Mouse (Mus musculus): ENCODE results near the gene Ankrd65. TPM values are rescaled to one million over a fixed set of nuclear protein-coding genes. Genes with fewer than 3 reads are reported as not detected.

The Ankrd65 gene
- polyA plus RNA-seq, 1 experiment from 2014 or later, result not detected

GRCm38 (mm10) chr4:155831205-155831766, 41.0 kb downstream of the Ankrd65 start, which contains the start of gene Aurkaip1:
Gene Aurkaip1, plus strand, starts transcription at chr4:155831272.
- peak; percentile 92 for ATAC-seq (ENCODE audit: low FRiP score, low read depth)
- peak within 1 kb of the TSS; percentile 86 for H3K27ac ChIP-seq
- under 1% methylated on average over 49 of the region's 49 CpGs for WGBS
- H3K9ac ChIP-seq, result peak within 1 kb of the TSS; percentile 91
- H3K4me2 ChIP-seq (replicated peaks), result peak within 1 kb of the TSS; percentile 97
- H3K4me3 ChIP-seq, result peak within 1 kb of the TSS; percentile 92
- no peaks in the 10 kb centered on the region for H3K9me3 ChIP-seq
- H3K4me1 ChIP-seq, result peaks cover 27% of the 10 kb centered on the region
- H3K36me3 ChIP-seq, result peaks cover 27% of the 10 kb centered on the region
- no peaks in the 10 kb centered on the region for H3K27me3 ChIP-seq

DNA sequence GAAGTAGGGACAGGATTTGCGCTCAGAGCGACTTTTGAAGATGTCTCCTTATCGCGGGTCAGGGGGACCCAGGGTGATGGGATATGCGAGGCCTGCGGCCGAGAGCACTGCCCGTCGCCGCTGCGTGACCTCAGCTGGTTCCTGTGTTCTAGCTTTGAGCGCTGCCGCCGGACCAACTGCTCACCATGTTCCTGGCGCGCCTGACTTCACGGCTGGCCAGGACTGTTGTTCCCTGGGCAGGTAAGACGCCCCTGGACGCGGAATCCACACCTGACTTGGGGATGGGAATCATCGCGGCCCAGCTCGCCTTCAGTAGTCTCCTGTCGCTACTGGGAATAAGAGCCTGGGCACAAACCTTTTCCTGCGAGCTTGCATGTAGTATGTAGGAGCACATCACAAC, 41.6 kb downstream of the Ankrd65 start:
- under 1% methylated on average over 25 of the region's 25 CpGs for WGBS
- peaks cover 27% of the 10 kb centered on the region for H3K4me1 ChIP-seq
- H3K27me3 ChIP-seq, result no peaks in the 10 kb centered on the region
- H3K36me3 ChIP-seq, result peaks cover 21% of the 10 kb centered on the region
- H3K27ac ChIP-seq, result peak overlapping the region; percentile 86
- H3K9me3 ChIP-seq, result no peaks in the 10 kb centered on the region
- peak overlapping the region; percentile 97 for H3K4me2 ChIP-seq (replicated peaks)
- ATAC-seq (ENCODE audit: low FRiP score, low read depth), result peak; percentile 18; the same call in 1 of the 2 replicates
- peak overlapping the region; percentile 91 for H3K9ac ChIP-seq
- H3K4me3 ChIP-seq, result peak overlapping the region; percentile 92

DNA sequence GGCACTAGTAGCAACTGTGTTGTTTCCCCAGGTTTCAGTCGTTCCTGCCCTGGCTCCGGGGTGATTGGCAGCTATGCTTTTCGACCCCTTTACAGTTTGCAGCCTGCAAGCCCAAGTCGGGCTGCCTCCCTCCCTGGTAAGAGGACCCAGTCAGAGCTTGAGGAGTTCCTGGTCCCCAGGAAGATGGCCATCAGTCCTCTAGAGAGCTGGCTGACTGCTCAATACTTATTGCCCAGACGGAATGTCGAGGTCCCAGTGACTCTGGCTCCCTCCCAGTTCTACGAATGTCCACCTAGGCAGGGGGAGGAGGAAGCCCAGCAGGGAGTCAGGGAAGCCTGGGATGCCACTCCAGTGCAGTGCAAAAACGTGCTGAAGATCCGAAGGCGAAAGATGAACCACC, 42.1 kb downstream of the Ankrd65 start:
- Histone ChIP-seq H3K4me3 (peak overlapping the region; percentile 92), H3K9ac (peak overlapping the region; percentile 91), H3K4me2 (replicated peaks) (peak overlapping the region; percentile 97), H3K27me3 (no peaks in the 10 kb centered on the region), H3K9me3 (no peaks in the 10 kb centered on the region), H3K36me3 (peaks cover 16% of the 10 kb centered on the region), H3K27ac (no peak overlapping the region; the same call in 1 of the 2 replicates), H3K4me1 (peaks cover 27% of the 10 kb centered on the region)
- no peak for ATAC-seq (ENCODE audit: low FRiP score, low read depth)
- 58% methylated on average over 10 of the region's 10 CpGs for WGBS

DNA sequence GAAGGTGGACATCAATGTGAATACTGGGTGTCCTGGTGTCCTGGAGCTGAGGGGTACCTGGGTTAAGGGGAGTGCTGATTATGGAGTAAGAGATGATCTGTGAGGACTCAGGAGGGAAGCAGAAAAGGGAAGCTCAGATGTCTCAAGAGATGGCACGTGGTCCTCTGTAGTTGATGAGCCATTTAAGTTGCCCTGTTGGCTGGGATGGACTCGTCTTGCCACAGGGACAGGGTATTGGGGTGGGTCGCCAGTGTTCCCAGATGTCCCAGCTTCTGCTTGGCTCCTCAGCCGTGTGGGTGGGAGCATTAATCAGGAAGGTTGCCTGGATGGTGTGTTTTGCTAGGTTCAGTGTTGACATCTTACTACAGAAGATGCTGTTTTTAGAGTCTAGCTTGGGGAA, 43.0 kb downstream of the Ankrd65 start:
- H3K27ac ChIP-seq, result no peak overlapping the region
- no peak for ATAC-seq (ENCODE audit: low FRiP score, low read depth)
- H3K4me3 ChIP-seq, result peak overlapping the region; percentile 92; the same call in 1 of the 2 replicates
- H3K36me3 ChIP-seq, result peaks cover 8% of the 10 kb centered on the region
- peak overlapping the region; percentile 97 for H3K4me2 ChIP-seq (replicated peaks)
- no peaks in the 10 kb centered on the region for H3K9me3 ChIP-seq
- 84% methylated on average over 4 of the region's 4 CpGs for WGBS
- H3K4me1 ChIP-seq, result peaks cover 27% of the 10 kb centered on the region
- H3K27me3 ChIP-seq, result no peaks in the 10 kb centered on the region
- no peak overlapping the region for H3K9ac ChIP-seq

- H3K27me3 ChIP-seq, result no peaks in the 10 kb centered on the region
- H3K9me3 ChIP-seq, result no peaks in the 10 kb centered on the region
- ATAC-seq (ENCODE audit: low FRiP score, low read depth), result peak; percentile 34; the same call in 1 of the 2 replicates
- H3K4me3 ChIP-seq, result 0 out of 2 replicates have a peak overlapping the region, but pooled peaks have one; percentile 2
- H3K4me1 ChIP-seq, result peaks cover 32% of the 10 kb centered on the region
- WGBS, result 26% methylated on average over 2 of the region's 2 CpGs
- H3K9ac ChIP-seq, result no peak overlapping the region; the same call in 1 of the 2 replicates
- H3K36me3 ChIP-seq, result peaks cover 5% of the 10 kb centered on the region; the same call in 1 of the 2 replicates
- 0 out of 2 replicates have a peak overlapping the region, but pooled peaks have one; percentile 33 for H3K27ac ChIP-seq
- H3K4me2 ChIP-seq (replicated peaks), result 0 out of 2 replicates have a peak overlapping the region, but pooled peaks have one; percentile 21
Measured at GRCm38 (mm10) chr4:155833836-155834235, 43.6 kb downstream of the Ankrd65 start.

DNA sequence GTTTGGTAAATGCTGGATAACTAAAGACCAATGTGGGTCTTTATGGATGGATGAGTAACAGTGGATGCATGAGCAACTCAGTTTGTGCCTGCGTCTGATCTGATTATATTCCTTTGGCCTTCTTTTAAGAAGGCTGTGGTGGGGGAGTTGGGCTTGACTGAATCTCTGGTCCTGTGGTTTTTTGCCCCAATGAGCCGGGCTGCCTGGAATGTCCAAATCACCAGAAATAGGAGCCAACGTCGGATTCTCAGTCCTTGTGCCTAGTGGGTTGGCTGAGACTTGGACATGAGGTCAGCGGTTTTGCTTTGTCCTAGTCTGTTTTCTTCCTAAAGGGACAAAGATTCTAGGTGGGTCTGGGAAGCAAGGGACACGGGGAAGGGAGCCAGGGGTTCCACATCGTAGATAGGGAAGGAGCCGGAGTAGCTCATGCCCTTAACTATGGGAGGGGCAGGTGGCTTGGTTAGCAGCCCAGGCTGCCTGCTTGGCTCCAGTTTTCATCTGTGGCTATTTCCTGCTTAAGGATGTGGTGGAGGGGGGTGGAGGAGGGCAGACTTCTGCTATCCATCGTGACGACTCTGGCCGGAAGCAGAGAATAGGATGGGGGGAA, 47.3 kb downstream of the Ankrd65 start:
- Histone ChIP-seq H3K9ac (no peak overlapping the region), H3K4me2 (replicated peaks) (no peak overlapping the region), H3K36me3 (peaks cover 14% of the 10 kb centered on the region), H3K4me1 (peaks cover 50% of the 10 kb centered on the region), H3K4me3 (no peak overlapping the region), H3K27me3 (0 out of 2 replicates have a peak, but pooled peaks cover 6% of the 10 kb centered on the region), H3K27ac (no peak overlapping the region), H3K9me3 (no peaks in the 10 kb centered on the region)
- no peak for ATAC-seq (ENCODE audit: low FRiP score, low read depth)
- WGBS, result 66% methylated on average over 11 of the region's 11 CpGs

GRCm38 (mm10) chr4:155838187-155839153, 48.2 kb downstream of the Ankrd65 start:
- H3K27me3 ChIP-seq, result 0 out of 2 replicates have a peak, but pooled peaks cover 6% of the 10 kb centered on the region
- H3K4me3 ChIP-seq, result no peak overlapping the region
- H3K9me3 ChIP-seq, result no peaks in the 10 kb centered on the region
- peak overlapping the region; percentile 22 for H3K27ac ChIP-seq
- H3K4me2 ChIP-seq (replicated peaks), result peak overlapping the region; percentile 98; the same call in 1 of the 2 replicates
- no peak for ATAC-seq (ENCODE audit: low FRiP score, low read depth)
- 55% methylated on average over 8 of the region's 8 CpGs for WGBS
- H3K9ac ChIP-seq, result no peak overlapping the region
- peaks cover 43% of the 10 kb centered on the region for H3K4me1 ChIP-seq
- peaks cover 18% of the 10 kb centered on the region for H3K36me3 ChIP-seq

DNA sequence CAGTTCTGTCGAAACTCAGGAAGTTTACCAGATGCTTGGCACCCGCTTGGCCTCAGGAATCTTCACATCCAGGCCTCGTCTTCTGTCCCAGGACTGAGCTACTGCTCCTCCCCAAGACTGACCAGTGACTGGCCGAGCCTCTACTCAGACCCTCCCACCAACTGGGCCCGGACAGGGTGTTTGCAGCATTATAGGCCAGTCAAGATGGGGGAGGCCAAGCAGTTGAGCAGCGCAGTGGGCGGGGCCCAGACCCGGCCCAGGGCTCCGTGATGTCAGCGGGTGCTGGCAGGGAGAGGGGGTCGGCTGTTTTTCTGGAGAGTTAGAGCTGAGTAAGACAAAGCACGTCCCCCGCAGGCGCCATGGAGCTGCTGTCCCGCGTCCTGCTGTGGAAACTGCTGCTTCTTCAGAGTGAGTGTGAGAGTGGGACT, 49.3 kb downstream of the Ankrd65 start, which contains the start of gene Mxra8:
Gene Mxra8 (plus strand): TSS at position 198 of the 428 bp plus-strand sequence.
- H3K27me3 ChIP-seq, result 0 out of 2 replicates have a peak, but pooled peaks cover 6% of the 10 kb centered on the region
- peak; percentile 87 for ATAC-seq (ENCODE audit: low FRiP score, low read depth)

DNA sequence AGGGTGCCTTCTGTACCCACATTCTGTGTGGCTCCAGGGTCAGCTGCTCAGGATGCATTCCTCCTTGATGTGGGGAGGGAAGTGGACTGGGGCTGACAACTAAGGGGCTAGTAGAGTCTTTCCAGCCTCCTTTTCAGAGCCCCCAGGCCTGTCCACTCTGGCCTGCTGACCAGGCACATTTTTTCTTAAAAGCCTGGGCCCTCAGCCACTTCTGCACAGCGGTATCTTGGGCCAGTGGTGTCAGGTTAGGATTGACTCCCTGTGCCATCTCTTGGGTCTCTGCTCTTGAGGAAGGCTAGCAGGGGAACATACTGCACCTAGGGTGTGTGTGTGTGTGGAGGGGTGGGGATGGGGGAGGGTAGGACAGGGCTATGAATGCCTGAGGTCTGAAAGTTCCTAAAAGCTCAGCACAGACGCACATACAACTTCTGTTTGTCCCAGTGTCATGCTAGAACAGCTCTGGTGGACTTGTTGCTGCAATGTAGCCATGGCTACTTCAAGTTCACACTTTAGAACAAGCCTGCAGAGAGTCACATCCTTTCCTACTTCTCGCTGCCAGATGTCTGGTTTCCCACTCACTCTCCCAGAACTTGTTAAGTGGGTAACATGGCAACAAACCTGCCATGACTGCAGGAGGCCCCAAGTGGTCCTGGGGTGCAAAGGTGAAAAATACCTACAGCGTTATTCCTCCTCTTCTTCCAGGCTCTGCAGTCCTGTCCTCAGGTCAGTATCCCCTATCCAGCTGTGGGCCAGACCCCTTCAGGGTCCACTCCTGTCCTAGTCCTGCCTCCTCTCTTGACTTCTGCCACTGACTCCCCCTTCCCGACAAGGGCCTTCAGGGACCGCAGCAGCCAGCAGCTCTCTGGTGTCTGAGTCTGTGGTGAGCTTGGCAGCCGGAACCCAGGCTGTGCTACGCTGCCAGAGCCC, 50.1 kb downstream of the Ankrd65 start:
- 7% methylated on average over 8 of the region's 8 CpGs for WGBS
- Histone ChIP-seq H3K4me2 (replicated peaks) (peak overlapping the region; percentile 98), H3K9me3 (no peaks in the 10 kb centered on the region), H3K27me3 (0 out of 2 replicates have a peak, but pooled peaks cover 6% of the 10 kb centered on the region), H3K4me1 (peaks cover 33% of the 10 kb centered on the region), H3K36me3 (peaks cover 26% of the 10 kb centered on the region), H3K27ac (peak overlapping the region; percentile 69), H3K4me3 (peak overlapping the region; percentile 60), H3K9ac (peak overlapping the region; percentile 79)
- peak; percentile 20; the same call in 1 of the 2 replicates for ATAC-seq (ENCODE audit: low FRiP score, low read depth)

More for the DNA sequence above, 49.3 kb downstream of the Ankrd65 start, which contains the start of gene Mxra8:
- 3% methylated on average over 16 of the region's 16 CpGs for WGBS
- peak within 1 kb of the TSS; percentile 98 for H3K4me2 ChIP-seq (replicated peaks)
- H3K4me3 ChIP-seq, result peak within 1 kb of the TSS; percentile 60
- peaks cover 33% of the 10 kb centered on the region for H3K4me1 ChIP-seq
- peak within 1 kb of the TSS; percentile 69 for H3K27ac ChIP-seq
- H3K9me3 ChIP-seq, result no peaks in the 10 kb centered on the region
- peak within 1 kb of the TSS; percentile 79 for H3K9ac ChIP-seq
- peaks cover 26% of the 10 kb centered on the region for H3K36me3 ChIP-seq

GRCm38 (mm10) chr4:155841003-155841454, 50.8 kb downstream of the Ankrd65 start:
- Histone ChIP-seq H3K4me2 (replicated peaks) (peak overlapping the region; percentile 98), H3K36me3 (peaks cover 26% of the 10 kb centered on the region), H3K9me3 (no peaks in the 10 kb centered on the region), H3K27me3 (0 out of 2 replicates have a peak, but pooled peaks cover 6% of the 10 kb centered on the region), H3K4me3 (peak overlapping the region; percentile 60), H3K4me1 (peaks cover 33% of the 10 kb centered on the region), H3K27ac (peak overlapping the region; percentile 69; the same call in 1 of the 2 replicates), H3K9ac (peak overlapping the region; percentile 79)
- peak; percentile 72 for ATAC-seq (ENCODE audit: low FRiP score, low read depth)
- 1% methylated on average over 32 of the region's 32 CpGs for WGBS
